Mouse (Mus musculus) lung, postnatal 0 days (tissue): ENCODE measurements around the gene Phlpp1. TPM values are rescaled to one million over a fixed set of nuclear protein-coding genes. Genes with fewer than 3 reads are reported as not detected.

ENCODE experiments used
- ATAC-seq: fragments of 200-750 bp; cut with Nextera tagmentation; 2 replicates; pipeline ENCODE4 v1.8.0; 2017; ENCODE audit warnings: moderate library complexity
- DNase-seq: peaks from one replicate; pipeline ENCODE4 v3.0.0-alpha.2; 2016; ENCODE audit warnings: low spot score
- H3K27ac ChIP-seq: fragments of 300-500 bp; sonication (generic); 2 replicates; pipeline ENCODE4 v1.5.1; 2014; ENCODE audit warnings: antibody characterized with exemption, mild to moderate bottlenecking, low read length, mixed read lengths
- H3K27me3 ChIP-seq: fragments of 300-500 bp; sonication (generic); replicated peaks from 2 replicates; pipeline ENCODE4 v1.6.1; 2014; ENCODE audit warnings: low read length, mixed read lengths; ENCODE audit not compliant: insufficient read depth
- H3K36me3 ChIP-seq: fragments of 300-500 bp; sonication (generic); 2 replicates; pipeline ENCODE4 v1.6.1; 2014; ENCODE audit warnings: low read length, mixed read lengths; ENCODE audit not compliant: insufficient read depth
- H3K4me1 ChIP-seq: fragments of 300-500 bp; sonication (generic); 2 replicates; pipeline ENCODE4 v1.6.1; 2014; ENCODE audit warnings: antibody characterized with exemption, low read depth, low read length, mixed read lengths; ENCODE audit not compliant: insufficient read depth
- H3K4me2 ChIP-seq: fragments of 300-500 bp; sonication (generic); replicated peaks from 2 replicates; pipeline ENCODE4 v1.6.1; 2014; ENCODE audit warnings: low read depth, mild to moderate bottlenecking, low read length, moderate library complexity, mixed read lengths
- H3K4me3 ChIP-seq: fragments of 300-500 bp; sonication (generic); 2 replicates; pipeline ENCODE4 v1.5.1; 2014; ENCODE audit warnings: low read depth, low read length
- H3K9ac ChIP-seq: fragments of 300-500 bp; sonication (generic); replicated peaks from 2 replicates; pipeline ENCODE4 v1.6.1; 2014; ENCODE audit warnings: low read depth, mild to moderate bottlenecking
- H3K9me3 ChIP-seq: fragments of 300-500 bp; sonication (generic); 2 replicates; pipeline ENCODE4 v1.6.1; 2016; ENCODE audit warnings: low read length, mixed read lengths
- CTCF ChIP-seq: IDR thresholded peaks from 2 replicates; pipeline ENCODE4 v1.5.1; 2016; ENCODE audit warnings: antibody characterized with exemption, mild to moderate bottlenecking
- EP300 ChIP-seq: IDR thresholded peaks from 2 replicates; pipeline ENCODE4 v1.6.1; 2016; ENCODE audit warnings: antibody characterized with exemption, mild to moderate bottlenecking, control low read depth
- WGBS: fragments of 180-500 bp; shearing (Covaris S2); extraction: QIAGEN DNeasy Blood & Tissue Kit; methylation state at CpG from one replicate; pipeline ENCODE4 v1.1.7; 2014; 5-methylcytosine and 5-hydroxymethylcytosine counted together
- polyA plus RNA-seq: library from polyadenylated mRNA; unstranded; fragments of >200 nt; fragmentation: Nextera tagmentation; extraction: Ambion mirVana; gene quantifications from 2 replicates; pipeline ENCODE4 v1.2.1, GENCODE M21; 2015

Gene Phlpp1
- polyA plus RNA-seq = 4.3 and 5.0 TPM in 2 replicates

GRCm38 (mm10) chr1:106171241-106172220 lies at the start of gene Phlpp1:
TSS of gene Phlpp1 (plus strand) at chr1:106171752.
- 5% methylated on average over 68 of the region's 113 CpGs for WGBS
- H3K27ac ChIP-seq = peak within 1 kb of the TSS; percentile 94

GRCm38 (mm10) chr1:106126601-106127000 lies 45.0 kb upstream of the Phlpp1 start:
- ATAC-seq (no peak), DNase-seq (no peak)
- no peak overlapping the region for H3K4me2 ChIP-seq
- no peak for TF ChIP-seq EP300
- H3K4me1 ChIP-seq = no peaks in the 10 kb centered on the region
- H3K9ac ChIP-seq = no peak overlapping the region
- 91% methylated on average over 3 of the region's 3 CpGs for WGBS
- H3K27ac ChIP-seq = no peak overlapping the region
- no peaks in the 10 kb centered on the region for H3K9me3 ChIP-seq
- no peaks in the 10 kb centered on the region for H3K36me3 ChIP-seq
- H3K4me3 ChIP-seq = no peak overlapping the region
- H3K27me3 ChIP-seq = no peaks in the 10 kb centered on the region

More at GRCm38 (mm10) chr1:106171241-106172220, at the start of gene Phlpp1:
- H3K36me3 ChIP-seq = no peaks in the 10 kb centered on the region
- no peaks in the 10 kb centered on the region for H3K9me3 ChIP-seq
- TF ChIP-seq EP300 = peak; percentile 60
- TF ChIP-seq CTCF = peak; percentile 86
- ATAC-seq (peak; percentile 98), DNase-seq (peak; percentile 100)
- H3K9ac ChIP-seq = peak within 1 kb of the TSS; percentile 79
- no peaks in the 10 kb centered on the region for H3K27me3 ChIP-seq
- peaks cover 6% of the 10 kb centered on the region; the same call in 1 of the 2 replicates for H3K4me1 ChIP-seq
- peak within 1 kb of the TSS; percentile 85 for H3K4me3 ChIP-seq
- peak within 1 kb of the TSS; percentile 84 for H3K4me2 ChIP-seq

- DNase-seq (no peak), ATAC-seq (no peak)
- no peak overlapping the region for H3K4me3 ChIP-seq
- H3K27ac ChIP-seq = no peak overlapping the region
- H3K9ac ChIP-seq = no peak overlapping the region
- 50% methylated on average over 4 of the region's 4 CpGs for WGBS
- no peaks in the 10 kb centered on the region for H3K27me3 ChIP-seq
- no peaks in the 10 kb centered on the region for H3K36me3 ChIP-seq
- H3K4me1 ChIP-seq = no peaks in the 10 kb centered on the region
- H3K9me3 ChIP-seq = no peaks in the 10 kb centered on the region
- H3K4me2 ChIP-seq = no peak overlapping the region
- TF ChIP-seq EP300 = no peak
- no peak for TF ChIP-seq CTCF
Observed at GRCm38 (mm10) chr1:106131697-106132349, 39.7 kb upstream of the Phlpp1 start.

GRCm38 (mm10) chr1:106132350-106132700 lies 39.2 kb upstream of the Phlpp1 start:
- Histone ChIP-seq H3K4me2 (no peak overlapping the region), H3K4me1 (no peaks in the 10 kb centered on the region), H3K27me3 (no peaks in the 10 kb centered on the region), H3K36me3 (no peaks in the 10 kb centered on the region), H3K9me3 (no peaks in the 10 kb centered on the region), H3K4me3 (no peak overlapping the region), H3K9ac (no peak overlapping the region), H3K27ac (no peak overlapping the region)
- TF ChIP-seq CTCF = no peak
- TF ChIP-seq EP300 = peak; percentile 66
- DNase-seq (peak; percentile 88), ATAC-seq (peak; percentile 92)
- WGBS = 50% methylated on average over 4 of the region's 4 CpGs

GRCm38 (mm10) chr1:106138691-106139090 lies 32.9 kb upstream of the Phlpp1 start:
- WGBS = 86% methylated on average over 2 of the region's 2 CpGs
- no peak for DNase-seq
- no peaks in the 10 kb centered on the region for H3K27me3 ChIP-seq
- no peaks in the 10 kb centered on the region for H3K9me3 ChIP-seq
- H3K4me2 ChIP-seq = no peak overlapping the region
- TF ChIP-seq EP300 = no peak
- no peak for TF ChIP-seq CTCF
- no peak overlapping the region for H3K9ac ChIP-seq
- no peaks in the 10 kb centered on the region for H3K4me1 ChIP-seq
- H3K36me3 ChIP-seq = no peaks in the 10 kb centered on the region
- no peak for ATAC-seq
- H3K4me3 ChIP-seq = no peak overlapping the region
- no peak overlapping the region for H3K27ac ChIP-seq

- no peak for TF ChIP-seq CTCF
- TF ChIP-seq EP300 = no peak
- Histone ChIP-seq H3K36me3 (no peaks in the 10 kb centered on the region), H3K9ac (no peak overlapping the region), H3K4me2 (no peak overlapping the region), H3K27ac (no peak overlapping the region), H3K9me3 (no peaks in the 10 kb centered on the region), H3K4me1 (no peaks in the 10 kb centered on the region), H3K4me3 (no peak overlapping the region), H3K27me3 (no peaks in the 10 kb centered on the region)
- 40% methylated on average over 1 of the region's 1 CpGs for WGBS
- ATAC-seq = no peak
- no peak for DNase-seq
Observed at GRCm38 (mm10) chr1:106139137-106139536, 32.4 kb upstream of the Phlpp1 start.
